Mouse (Mus musculus): ENCODE data around the gene Usb1.

DNA sequence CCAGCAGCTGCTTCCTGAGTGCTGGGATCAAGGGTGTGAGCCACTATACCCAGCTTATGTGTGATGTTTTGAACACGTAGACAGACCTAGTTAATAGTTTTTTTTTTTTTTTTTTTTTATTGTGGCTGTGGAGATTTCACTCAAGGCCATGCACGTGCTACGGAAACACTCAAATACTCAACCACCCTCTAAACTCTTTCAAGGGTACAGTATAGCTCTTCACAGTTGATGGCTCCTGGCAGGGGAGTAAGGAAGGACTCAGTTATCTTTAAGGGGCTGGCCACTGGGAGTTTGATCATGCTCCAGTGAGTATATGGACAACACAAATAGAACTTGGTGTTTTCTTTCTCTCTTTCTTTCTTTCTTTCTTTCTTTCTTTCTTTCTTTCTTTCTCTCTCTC is 52.4 kb downstream of the Usb1 start:
- TF ChIP-seq CTCF (IDR thresholded peaks at IDR 0.05; ENCODE audit: low read depth, low read length) (no peak), POLR2A (IDR thresholded peaks at IDR 0.05; ENCODE audit: borderline replicate concordance, low read depth, low read length) (no peak)

Data from bone marrow macrophage, adult 2 months (primary cell).